Mouse (Mus musculus) olfactory bulb, adult 2 months (tissue): ENCODE data around the gene Gm3238. TPM values are rescaled to one million over a fixed set of nuclear protein-coding genes. Genes with fewer than 3 reads are reported as not detected.
"Not testable (repeated sequence)": the region's sequence is repeated elsewhere in the genome, so short reads cannot be mapped to it uniquely, and the experiment has no call there.

Source experiments
- H3K27ac ChIP-seq: fragments of 200-500 bp; 2 replicates; pipeline ENCODE4 v1.5.1; 2012; ENCODE audit warnings: low read depth, low read length; ENCODE audit not compliant: insufficient read depth
- H3K4me1 ChIP-seq: fragments of 200-500 bp; 2 replicates; pipeline ENCODE4 v1.6.1; 2012; ENCODE audit warnings: low read length; ENCODE audit not compliant: control insufficient read depth, insufficient read depth
- H3K4me3 ChIP-seq: fragments of 200-500 bp; 2 replicates; pipeline ENCODE4 v1.5.1; 2012; ENCODE audit warnings: mild to moderate bottlenecking, low read depth, low read length, moderate library complexity; ENCODE audit not compliant: insufficient read depth
- CTCF ChIP-seq: fragments of 200-500 bp; IDR thresholded peaks from 2 replicates; pipeline ENCODE4 v1.5.1; 2012; ENCODE audit warnings: low read depth, mild to moderate bottlenecking, low read length, moderate library complexity; ENCODE audit not compliant: insufficient read depth
- POLR2A ChIP-seq: fragments of 200-500 bp; IDR thresholded peaks from 2 replicates; pipeline ENCODE4 v1.6.1; 2012; ENCODE audit warnings: mild to moderate bottlenecking, low read depth, low read length, moderate library complexity; ENCODE audit not compliant: insufficient read depth
- WGBS: fragments of 180-500 bp; shearing (Covaris S2); methylation state at CpG from one replicate; pipeline ENCODE4 v1.1.7; 2018; 5-methylcytosine and 5-hydroxymethylcytosine counted together
- polyA plus RNA-seq: library from polyadenylated mRNA; stranded (reverse); fragments of >200 nt; gene quantifications from 2 replicates; pipeline ENCODE4 v1.2.4, GENCODE M21; 2012; ENCODE audit warnings: low replicate concordance; ENCODE audit not compliant: missing spikeins, insufficient read depth, insufficient read length

Gene Gm3238
- polyA plus RNA-seq, 1 experiment = not detected

GRCm38 (mm10) chr10:77741924-77742688 is 29.0 kb downstream of the Gm3238 start, which contains the start of gene Gm18596:
Gm18596 (minus strand) TSS chr10:77742638.
- not testable (repeated sequence) for H3K27ac ChIP-seq, H3K4me3 ChIP-seq
- H3K4me1 ChIP-seq = peaks cover 24% of the 10 kb centered on the region
- WGBS = 56% methylated on average over 5 of the region's 5 CpGs

- H3K4me1 ChIP-seq = peaks cover 25% of the 10 kb centered on the region
- 96% methylated on average over 4 of the region's 4 CpGs for WGBS
- TF ChIP-seq POLR2A (no peak), CTCF (no peak)
- H3K4me3 ChIP-seq = no peak overlapping the region
- H3K27ac ChIP-seq = no peak overlapping the region
These were observed 32.2 kb downstream of the Gm3238 start for GRCm38 (mm10) chr10:77738929-77739328.

- 92% methylated on average over 1 of the region's 1 CpGs for WGBS
- no peak overlapping the region for H3K4me3 ChIP-seq
- no peak for TF ChIP-seq POLR2A
- no peak for TF ChIP-seq CTCF
- H3K27ac ChIP-seq = no peak overlapping the region
- peaks cover 15% of the 10 kb centered on the region for H3K4me1 ChIP-seq
These were observed 35.2 kb downstream of the Gm3238 start for GRCm38 (mm10) chr10:77735928-77736327.

GRCm38 (mm10) chr10:77729241-77729640 is 41.9 kb downstream of the Gm3238 start:
- WGBS = 59% methylated on average over 4 of the region's 4 CpGs
- TF ChIP-seq CTCF = no peak
- TF ChIP-seq POLR2A = no peak
- Histone ChIP-seq H3K27ac (no peak overlapping the region), H3K4me1 (peaks cover 4% of the 10 kb centered on the region; the same call in 1 of the 2 replicates), H3K4me3 (no peak overlapping the region)

- 70% methylated on average over 4 of the region's 4 CpGs for WGBS
- Histone ChIP-seq H3K4me3 (no peak overlapping the region), H3K27ac (no peak overlapping the region), H3K4me1 (peaks cover 4% of the 10 kb centered on the region; the same call in 1 of the 2 replicates)
- TF ChIP-seq CTCF (no peak), POLR2A (no peak)
These were observed 42.8 kb downstream of the Gm3238 start for GRCm38 (mm10) chr10:77728280-77728679.

- H3K4me3 ChIP-seq = no peak within 1 kb of the TSS
- WGBS = 48% methylated on average over 3 of the region's 3 CpGs
- no peak within 1 kb of the TSS for H3K27ac ChIP-seq
- no peak for TF ChIP-seq POLR2A
- TF ChIP-seq CTCF = no peak
- peaks cover 4% of the 10 kb centered on the region; the same call in 1 of the 2 replicates for H3K4me1 ChIP-seq
These were observed 44.9 kb downstream of the Gm3238 start, which contains the start of gene Gm10100 for GRCm38 (mm10) chr10:77726186-77726585. Gm10100 (plus strand) TSS chr10:77726486.

- 77% methylated on average over 8 of the region's 8 CpGs for WGBS
- TF ChIP-seq POLR2A (no peak), CTCF (no peak)
- no peak overlapping the region for H3K4me3 ChIP-seq
- H3K27ac ChIP-seq = no peak overlapping the region
- H3K4me1 ChIP-seq = peaks cover 4% of the 10 kb centered on the region; the same call in 1 of the 2 replicates
These were observed 46.3 kb downstream of the Gm3238 start for GRCm38 (mm10) chr10:77724855-77725254.

Other genes starting within 250 kb of the Gm3238 start
- gene Itgb2, start 241.1 kb downstream of the Gm3238 start, polyA plus RNA-seq = 191 TPM in 1 of 2 replicates, not detected in the other
- not detected in 2 replicates for gene Pttg1ip, start 189.6 kb downstream of the Gm3238 start, polyA plus RNA-seq
- 414 TPM in 1 of 2 replicates, not detected in the other for gene Sumo3, start 165.2 kb downstream of the Gm3238 start, polyA plus RNA-seq
- not detected in 2 replicates for gene Gm49325, start 165.1 kb downstream of the Gm3238 start, polyA plus RNA-seq
- not detected in 2 replicates for gene Ube2g2, start 149.1 kb downstream of the Gm3238 start, polyA plus RNA-seq
- gene Tspear, start 84.8 kb downstream of the Gm3238 start, polyA plus RNA-seq = not detected in 2 replicates
- gene Gm19402, start 80.6 kb downstream of the Gm3238 start, polyA plus RNA-seq = not detected in 2 replicates
- gene Gm9508, start 74.1 kb downstream of the Gm3238 start, polyA plus RNA-seq = not detected in 2 replicates
- not detected in 2 replicates for gene Gm10272, start 64.7 kb downstream of the Gm3238 start, polyA plus RNA-seq
- not detected in 2 replicates for gene Gm10024, start 59.9 kb downstream of the Gm3238 start, polyA plus RNA-seq
- not detected in 2 replicates for gene Gm10142, start 55.5 kb downstream of the Gm3238 start, polyA plus RNA-seq
- gene Krtap12-1, start 50.7 kb downstream of the Gm3238 start, polyA plus RNA-seq = not detected in 2 replicates
- not detected in 2 replicates for gene Gm10100, start 44.8 kb downstream of the Gm3238 start, polyA plus RNA-seq
- gene Gm18596, start 28.7 kb downstream of the Gm3238 start, polyA plus RNA-seq = not detected in 2 replicates
- gene Gm9736, start 20.0 kb downstream of the Gm3238 start, polyA plus RNA-seq = not detected in 2 replicates
- gene Gm3233, start 11.6 kb downstream of the Gm3238 start, polyA plus RNA-seq = not detected in 2 replicates
- not detected in 2 replicates for gene Gm7138, start 5.6 kb upstream of the Gm3238 start, polyA plus RNA-seq
- gene Gm3250, start 11.2 kb upstream of the Gm3238 start, polyA plus RNA-seq = not detected in 2 replicates
- gene Gm7137, start 16.9 kb upstream of the Gm3238 start, polyA plus RNA-seq = not detected in 2 replicates
- not detected in 2 replicates for gene Gm9639, start 23.8 kb upstream of the Gm3238 start, polyA plus RNA-seq
- gene Gm19668, start 27.8 kb upstream of the Gm3238 start, polyA plus RNA-seq = not detected in 2 replicates
- not detected in 2 replicates for gene Gm9507, start 40.5 kb upstream of the Gm3238 start, polyA plus RNA-seq
- not detected in 2 replicates for gene Gm2696, start 43.4 kb upstream of the Gm3238 start, polyA plus RNA-seq
- gene Krtap10-4, start 55.8 kb upstream of the Gm3238 start, polyA plus RNA-seq = not detected in 2 replicates
- gene Krtap10-10, start 64.6 kb upstream of the Gm3238 start, polyA plus RNA-seq = not detected in 2 replicates
- gene Gm36176, start 75.5 kb upstream of the Gm3238 start, polyA plus RNA-seq = not detected in 2 replicates
- gene Gm10318, start 81.5 kb upstream of the Gm3238 start, polyA plus RNA-seq = not detected in 2 replicates
- not detected in 2 replicates for gene Gm3285, start 90.7 kb upstream of the Gm3238 start, polyA plus RNA-seq
- not detected in 2 replicates for gene Lrrc3, start 131.2 kb upstream of the Gm3238 start, polyA plus RNA-seq
- gene Trpm2, start 199.2 kb upstream of the Gm3238 start, polyA plus RNA-seq = not detected in 2 replicates
- not detected in 2 replicates for gene 1810043G02Rik, start 207.2 kb upstream of the Gm3238 start, polyA plus RNA-seq
- not detected in 2 replicates for gene Pfkl, start 238.8 kb upstream of the Gm3238 start, polyA plus RNA-seq